Mouse (Mus musculus): ENCODE data around the gene Dhtkd1. TPM values are rescaled to one million over a fixed set of nuclear protein-coding genes. Genes with fewer than 3 reads are reported as not detected.
"Not testable (repeated sequence)": the region's sequence is repeated elsewhere in the genome, so short reads cannot be mapped to it uniquely, and the experiment has no call there.

The Dhtkd1 gene
- polyA plus RNA-seq, 1 experiment: 7.2 TPM

DNA sequence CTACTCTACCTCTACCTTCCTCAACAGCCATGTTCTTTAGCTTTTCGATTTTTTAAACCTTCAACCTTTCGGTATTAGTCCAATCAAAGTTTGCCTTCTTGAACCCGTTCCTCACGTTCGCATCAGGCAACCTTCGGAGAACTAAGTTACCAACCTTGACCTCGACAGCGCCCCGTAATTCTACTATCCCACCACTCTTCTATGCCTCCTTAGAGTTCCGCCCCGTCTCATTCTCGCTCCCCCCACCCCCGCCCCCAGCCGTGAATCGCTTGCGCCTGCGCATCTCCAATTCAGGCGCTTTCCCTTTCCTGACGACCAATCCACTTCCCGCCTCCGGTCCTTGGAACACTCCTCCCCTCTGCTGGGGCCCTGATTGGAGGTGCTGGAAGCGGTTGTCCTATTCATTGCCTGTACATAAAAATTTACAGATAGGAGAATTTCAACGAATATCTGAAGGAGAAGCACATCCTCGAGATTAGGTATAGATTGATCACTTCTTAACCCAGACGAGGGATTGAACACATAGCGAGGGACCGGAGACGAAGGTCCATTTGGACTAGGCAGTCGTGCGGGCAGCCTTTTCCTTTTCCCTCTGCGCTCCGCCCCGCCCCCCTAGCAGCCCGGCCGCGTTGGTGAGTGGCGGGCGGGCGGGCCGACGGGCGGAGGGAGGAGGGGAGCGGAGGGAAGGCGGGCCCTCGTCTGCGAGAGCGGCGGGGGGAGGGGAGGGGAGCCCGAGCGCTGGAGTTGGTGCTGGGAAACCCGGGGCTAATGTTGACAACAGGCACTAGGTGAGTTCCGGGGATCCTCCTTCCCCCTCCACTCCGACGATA lies 8.4 kb upstream of the Dhtkd1 start, which contains the start of gene Upf2:
Gene Upf2, plus strand, starts transcription at position 704 of the 830 bp plus-strand sequence.
- WGBS: under 1% methylated on average over 46 of the region's 54 CpGs
- DNase-seq: peak; percentile 95 to 96
- Histone ChIP-seq H3K27me3 (ENCODE audit: control insufficient read depth, insufficient read depth, low read length) (no peaks in the 10 kb centered on the region), H3K4me1 (ENCODE audit: control insufficient read depth, insufficient read depth, low read length) (no peaks in the 10 kb centered on the region; the same call in 1 of the 2 replicates), H3K4me3 (replicated peaks; ENCODE audit: insufficient read depth, low read depth, low read length) (peak within 1 kb of the TSS; percentile 82), H3K27ac (ENCODE audit: insufficient read depth, low read length) (peak within 1 kb of the TSS; percentile 97)
- TF ChIP-seq POLR2A (IDR thresholded peaks at IDR 0.05; ENCODE audit: borderline replicate concordance, insufficient read depth, low read length) (peak; percentile 51), CTCF (IDR thresholded peaks at IDR 0.05; ENCODE audit: borderline replicate concordance, insufficient read depth, low read depth, low read length) (no peak)

DNA sequence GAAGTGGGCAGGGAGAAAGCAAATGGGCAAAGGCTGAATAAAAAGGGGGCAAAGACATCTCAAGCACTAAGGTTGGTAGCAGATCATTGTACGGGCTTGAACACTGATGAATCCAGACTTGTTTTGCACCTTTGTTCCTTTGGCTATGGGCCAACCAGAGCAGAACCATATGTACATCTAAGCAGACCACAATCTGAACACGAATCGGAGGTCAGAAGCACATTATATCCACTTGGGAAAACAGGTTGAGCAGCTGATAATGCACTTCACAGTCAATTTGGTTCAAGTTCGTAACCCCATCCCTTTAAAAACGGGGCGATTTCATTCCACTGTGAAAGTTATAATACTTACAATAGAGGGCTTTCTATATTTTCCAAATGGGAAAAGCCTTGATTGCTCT lies 7.7 kb upstream of the Dhtkd1 start:
- under 1% methylated on average over 6 of the region's 6 CpGs for WGBS
- DNase-seq: peak; percentile 32 to 60

DNA sequence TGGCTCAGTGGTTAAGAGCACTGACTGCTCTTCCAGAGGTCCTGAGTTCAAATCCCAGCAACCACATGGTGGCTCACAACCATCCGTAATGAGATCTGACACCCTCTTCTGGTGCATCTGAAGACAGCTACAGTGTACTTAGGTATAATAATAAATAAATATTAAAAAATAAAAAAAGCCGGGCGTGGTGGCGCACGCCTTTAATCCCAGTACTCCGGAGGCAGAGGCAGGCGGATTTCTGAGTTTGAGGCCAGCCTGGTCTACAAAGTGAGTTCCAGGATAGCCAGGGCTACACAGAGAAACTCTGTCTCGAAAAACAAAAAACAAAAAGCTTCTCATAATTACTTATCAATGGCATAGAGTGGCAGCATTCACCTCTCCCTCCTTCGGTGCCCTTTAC lies 7.2 kb upstream of the Dhtkd1 start:
- 96% methylated on average over 9 of the region's 9 CpGs for WGBS

More for the DNA sequence above, 7.7 kb upstream of the Dhtkd1 start:
- Histone ChIP-seq H3K4me1 (ENCODE audit: control insufficient read depth, insufficient read depth, low read length) (no peaks in the 10 kb centered on the region; the same call in 1 of the 2 replicates), H3K27ac (ENCODE audit: insufficient read depth, low read length) (no peak overlapping the region), H3K4me3 (replicated peaks; ENCODE audit: insufficient read depth, low read depth, low read length) (peak overlapping the region; percentile 46), H3K27me3 (ENCODE audit: control insufficient read depth, insufficient read depth, low read length) (no peaks in the 10 kb centered on the region)
- TF ChIP-seq POLR2A (IDR thresholded peaks at IDR 0.05; ENCODE audit: borderline replicate concordance, insufficient read depth, low read length) (no peak), CTCF (IDR thresholded peaks at IDR 0.05; ENCODE audit: borderline replicate concordance, insufficient read depth, low read depth, low read length) (no peak)

DNA sequence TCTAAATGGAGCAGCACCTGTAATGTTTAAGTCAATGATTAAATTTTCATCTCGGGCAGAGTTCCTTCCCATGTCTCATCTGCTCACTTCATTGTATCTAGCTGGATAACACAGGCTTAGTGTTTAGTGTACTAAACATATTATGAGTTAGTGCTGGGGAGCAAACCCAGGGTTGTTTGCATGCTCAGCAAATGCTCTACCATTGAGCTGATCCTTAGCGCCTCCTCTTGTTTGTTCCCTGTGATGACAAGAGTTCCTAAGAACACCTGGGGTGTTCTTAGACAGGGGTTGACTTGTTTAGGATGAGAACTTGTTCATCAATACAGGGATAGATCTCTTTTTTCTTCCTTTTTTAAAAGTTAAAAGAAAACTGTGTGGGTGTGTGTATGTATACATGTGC lies 6.4 kb upstream of the Dhtkd1 start:
- Histone ChIP-seq H3K4me1 (ENCODE audit: control insufficient read depth, insufficient read depth, low read length) (no peaks in the 10 kb centered on the region; the same call in 1 of the 2 replicates), H3K27me3 (ENCODE audit: control insufficient read depth, insufficient read depth, low read length) (no peaks in the 10 kb centered on the region), H3K27ac (ENCODE audit: insufficient read depth, low read length) (no peak overlapping the region), H3K4me3 (replicated peaks; ENCODE audit: insufficient read depth, low read depth, low read length) (no peak overlapping the region)
- TF ChIP-seq POLR2A (IDR thresholded peaks at IDR 0.05; ENCODE audit: borderline replicate concordance, insufficient read depth, low read length) (no peak), CTCF (IDR thresholded peaks at IDR 0.05; ENCODE audit: borderline replicate concordance, insufficient read depth, low read depth, low read length) (no peak)
- 85% methylated on average over 2 of the region's 2 CpGs for WGBS
- DNase-seq: no peak

More for the DNA sequence above, 7.2 kb upstream of the Dhtkd1 start:
- peak in 1 of 2 experiments; percentile 11 for DNase-seq
- H3K27ac ChIP-seq (ENCODE audit: insufficient read depth, low read length); H3K27me3 ChIP-seq (ENCODE audit: control insufficient read depth, insufficient read depth, low read length); H3K4me1 ChIP-seq (ENCODE audit: control insufficient read depth, insufficient read depth, low read length); H3K4me3 ChIP-seq (replicated peaks; ENCODE audit: insufficient read depth, low read depth, low read length): not testable (repeated sequence)

DNA sequence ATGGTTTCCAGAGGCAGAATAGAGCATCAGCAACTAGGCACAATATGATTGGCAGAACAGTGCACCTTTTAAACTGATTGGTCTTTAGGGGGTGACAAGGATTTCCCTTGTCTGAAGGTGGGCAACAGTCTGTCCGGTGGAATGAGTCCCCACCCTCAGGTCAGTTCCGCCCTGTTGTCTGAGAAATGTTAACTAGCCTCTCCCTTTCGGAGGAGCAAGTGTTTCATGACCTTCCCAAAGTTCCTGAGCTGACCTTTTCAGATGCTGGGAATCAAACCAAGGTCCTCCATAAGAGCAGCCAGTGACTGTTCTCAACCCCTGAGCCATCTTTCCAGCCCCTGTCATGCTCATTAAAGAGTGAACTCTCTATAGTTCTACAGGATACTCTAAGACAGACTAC lies 4.3 kb upstream of the Dhtkd1 start:
- no peak overlapping the region for H3K4me3 ChIP-seq (replicated peaks; ENCODE audit: insufficient read depth, low read depth, low read length)
- DNase-seq: no peak
- H3K4me1 ChIP-seq (ENCODE audit: control insufficient read depth, insufficient read depth, low read length): no peaks in the 10 kb centered on the region; the same call in none of the 2 replicates
- WGBS: 90% methylated on average over 3 of the region's 3 CpGs
- H3K27me3 ChIP-seq (ENCODE audit: control insufficient read depth, insufficient read depth, low read length): no peaks in the 10 kb centered on the region
- TF ChIP-seq CTCF (IDR thresholded peaks at IDR 0.05; ENCODE audit: borderline replicate concordance, insufficient read depth, low read depth, low read length) (no peak), POLR2A (IDR thresholded peaks at IDR 0.05; ENCODE audit: borderline replicate concordance, insufficient read depth, low read length) (no peak)
- no peak overlapping the region for H3K27ac ChIP-seq (ENCODE audit: insufficient read depth, low read length)

DNA sequence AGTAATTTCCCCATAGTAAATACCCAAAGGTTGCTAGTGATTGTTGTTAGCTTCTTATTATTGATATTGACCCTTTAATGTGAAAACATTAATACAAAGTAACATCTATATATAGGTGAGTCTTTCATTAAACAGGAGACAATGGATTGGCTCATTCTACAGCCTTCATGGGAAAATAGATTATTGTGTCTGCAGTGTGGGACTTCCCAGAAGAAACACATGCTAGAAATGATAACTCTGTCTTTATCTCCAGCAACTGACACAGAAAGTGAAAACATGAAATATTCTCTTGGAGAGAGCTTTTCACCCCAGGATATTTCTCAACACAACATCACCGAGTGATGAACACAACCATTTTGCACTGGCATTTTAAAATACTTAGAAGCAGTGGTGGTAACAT lies 3.0 kb upstream of the Dhtkd1 start:
- H3K27ac ChIP-seq (ENCODE audit: insufficient read depth, low read length): no peak overlapping the region
- TF ChIP-seq CTCF (IDR thresholded peaks at IDR 0.05; ENCODE audit: borderline replicate concordance, insufficient read depth, low read depth, low read length) (no peak), POLR2A (IDR thresholded peaks at IDR 0.05; ENCODE audit: borderline replicate concordance, insufficient read depth, low read length) (no peak)
- DNase-seq: no peak
- no peak overlapping the region for H3K4me3 ChIP-seq (replicated peaks; ENCODE audit: insufficient read depth, low read depth, low read length)
- no peaks in the 10 kb centered on the region for H3K27me3 ChIP-seq (ENCODE audit: control insufficient read depth, insufficient read depth, low read length)
- no peaks in the 10 kb centered on the region; the same call in none of the 2 replicates for H3K4me1 ChIP-seq (ENCODE audit: control insufficient read depth, insufficient read depth, low read length)
- WGBS: 96% methylated on average over 1 of the region's 1 CpGs

DNA sequence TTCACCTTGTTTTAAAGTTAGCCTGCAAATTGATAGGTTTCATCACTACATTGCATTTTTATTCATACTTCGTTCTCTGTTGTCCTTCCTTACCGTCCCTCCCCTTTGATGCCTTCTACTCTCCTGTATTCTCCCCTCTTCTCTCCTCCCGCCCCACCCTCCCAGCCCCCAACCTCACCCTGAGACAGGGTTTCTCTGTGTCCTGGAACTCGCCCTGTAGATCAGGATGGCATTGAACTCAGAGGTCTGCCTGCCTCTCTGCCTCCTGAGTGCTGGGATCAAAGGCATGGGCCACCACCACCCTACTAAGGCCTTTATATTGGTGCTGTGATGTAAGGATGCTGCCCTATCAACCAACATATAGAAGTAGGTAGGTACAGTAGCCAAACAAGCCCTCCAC lies 479 bp upstream of the Dhtkd1 start:
- WGBS: 62% methylated on average over 4 of the region's 4 CpGs
- DNase-seq: no peak
- peak overlapping the region; percentile 60 for H3K4me3 ChIP-seq (replicated peaks; ENCODE audit: insufficient read depth, low read depth, low read length)
- no peak overlapping the region for H3K27ac ChIP-seq (ENCODE audit: insufficient read depth, low read length)
- H3K27me3 ChIP-seq (ENCODE audit: control insufficient read depth, insufficient read depth, low read length): no peaks in the 10 kb centered on the region
- TF ChIP-seq CTCF (IDR thresholded peaks at IDR 0.05; ENCODE audit: borderline replicate concordance, insufficient read depth, low read depth, low read length): no peak
- no peak for TF ChIP-seq POLR2A (IDR thresholded peaks at IDR 0.05; ENCODE audit: borderline replicate concordance, insufficient read depth, low read length)
- no peaks in the 10 kb centered on the region; the same call in 1 of the 2 replicates for H3K4me1 ChIP-seq (ENCODE audit: control insufficient read depth, insufficient read depth, low read length)

DNA sequence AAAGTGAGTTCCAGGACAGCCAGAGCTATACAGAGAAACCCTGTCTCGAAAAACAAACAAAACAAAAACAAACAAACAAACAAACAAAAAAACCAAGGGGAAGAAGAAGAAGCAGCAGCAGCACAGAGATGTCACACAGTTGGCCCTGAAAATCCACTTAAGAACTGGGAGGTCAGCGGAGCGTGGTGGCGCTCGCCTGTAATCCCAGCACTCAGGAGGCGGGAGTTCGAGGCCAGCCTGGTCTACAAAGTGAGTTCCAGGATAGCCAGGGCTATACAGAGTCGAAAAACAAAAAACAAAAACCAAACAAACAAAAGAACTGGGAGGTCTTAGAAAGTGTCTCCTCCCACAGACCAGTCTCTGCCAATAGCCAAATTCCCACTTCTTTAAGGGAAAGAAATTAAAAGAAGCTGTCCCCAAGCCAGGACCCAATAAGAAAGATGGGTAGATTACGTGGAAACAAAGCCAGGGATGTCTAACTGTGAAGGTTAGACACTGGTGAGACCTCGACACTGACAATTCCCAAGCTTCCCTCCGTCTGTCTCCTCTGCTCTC lies 654 bp downstream of the Dhtkd1 start:
- H3K4me1 ChIP-seq (ENCODE audit: control insufficient read depth, insufficient read depth, low read length): no peaks in the 10 kb centered on the region; the same call in 1 of the 2 replicates
- H3K27me3 ChIP-seq (ENCODE audit: control insufficient read depth, insufficient read depth, low read length): no peaks in the 10 kb centered on the region
- TF ChIP-seq CTCF (IDR thresholded peaks at IDR 0.05; ENCODE audit: borderline replicate concordance, insufficient read depth, low read depth, low read length): no peak
- H3K4me3 ChIP-seq (replicated peaks; ENCODE audit: insufficient read depth, low read depth, low read length): peak overlapping the region; percentile 60
- no peak overlapping the region for H3K27ac ChIP-seq (ENCODE audit: insufficient read depth, low read length)
- 64% methylated on average over 11 of the region's 11 CpGs for WGBS
- DNase-seq: no peak

Measured in cerebellum, adult 2 months (tissue).